Mouse (Mus musculus) hindbrain, embryonic 14.5 days (tissue): Measurements from ENCODE around the gene Fgfr2. TPM values are rescaled to one million over a fixed set of nuclear protein-coding genes. Genes with fewer than 3 reads are reported as not detected.
"Not testable (repeated sequence)": the region's sequence is repeated elsewhere in the genome, so short reads cannot be mapped to it uniquely, and the experiment has no call there.

ENCODE experiments used
- ATAC-seq: fragments of 200-750 bp; cut with Nextera tagmentation; 2 replicates; pipeline ENCODE4 v1.8.0; 2017; ENCODE audit warnings: moderate number of reproducible peaks, mild to moderate bottlenecking, moderate TSS enrichment, moderate library complexity; ENCODE audit not compliant: low FRiP score
- DNase-seq: peaks from one replicate; pipeline ENCODE4 v3.0.0-alpha.2; 2015; ENCODE audit warnings: low spot score
- H3K27ac ChIP-seq: fragments of 300-500 bp; sonication (generic); 2 replicates; pipeline ENCODE4 v1.5.1; 2014; ENCODE audit warnings: mild to moderate bottlenecking, moderate library complexity
- H3K27me3 ChIP-seq: fragments of 300-500 bp; sonication (generic); 2 replicates; pipeline ENCODE4 v1.6.1; 2014; ENCODE audit warnings: mild to moderate bottlenecking, low read length, mixed read lengths; ENCODE audit not compliant: control insufficient read depth, insufficient read depth
- H3K36me3 ChIP-seq: fragments of 300-500 bp; sonication (generic); replicated peaks from 2 replicates; pipeline ENCODE4 v1.6.1; 2014; ENCODE audit not compliant: control insufficient read depth, insufficient read depth
- H3K4me1 ChIP-seq: fragments of 300-500 bp; sonication (generic); replicated peaks from 2 replicates; pipeline ENCODE4 v1.6.1; 2014; ENCODE audit warnings: antibody characterized with exemption, low read length, mixed read lengths; ENCODE audit not compliant: control insufficient read depth, insufficient read depth
- H3K4me2 ChIP-seq: fragments of 300-500 bp; sonication (generic); replicated peaks from 2 replicates; pipeline ENCODE4 v1.6.1; 2014; ENCODE audit warnings: mild to moderate bottlenecking, moderate library complexity
- H3K4me3 ChIP-seq: fragments of 300-500 bp; sonication (generic); replicated peaks from 2 replicates; pipeline ENCODE4 v1.5.1; 2014; ENCODE audit warnings: mild to moderate bottlenecking, low read length
- H3K9ac ChIP-seq: fragments of 300-500 bp; sonication (generic); 2 replicates; pipeline ENCODE4 v1.6.1; 2014
- H3K9me3 ChIP-seq: fragments of 300-500 bp; sonication (generic); 2 replicates; pipeline ENCODE4 v1.6.1; 2016; ENCODE audit warnings: low read length; ENCODE audit not compliant: control insufficient read depth
- WGBS: fragments of 180-500 bp; shearing (Covaris S2); extraction: QIAGEN DNeasy Blood & Tissue Kit; methylation state at CpG from one replicate; pipeline ENCODE4 v1.1.7; 2014; 5-methylcytosine and 5-hydroxymethylcytosine counted together
- polyA plus RNA-seq: library from polyadenylated mRNA; unstranded; fragments of >200 nt; fragmentation: Nextera tagmentation; extraction: Ambion mirVana; gene quantifications from 2 replicates; pipeline ENCODE4 v1.2.1, GENCODE M21; 2014

Fgfr2 gene
- polyA plus RNA-seq, 1 experiment from 2014 or later = 43.5 TPM

DNA sequence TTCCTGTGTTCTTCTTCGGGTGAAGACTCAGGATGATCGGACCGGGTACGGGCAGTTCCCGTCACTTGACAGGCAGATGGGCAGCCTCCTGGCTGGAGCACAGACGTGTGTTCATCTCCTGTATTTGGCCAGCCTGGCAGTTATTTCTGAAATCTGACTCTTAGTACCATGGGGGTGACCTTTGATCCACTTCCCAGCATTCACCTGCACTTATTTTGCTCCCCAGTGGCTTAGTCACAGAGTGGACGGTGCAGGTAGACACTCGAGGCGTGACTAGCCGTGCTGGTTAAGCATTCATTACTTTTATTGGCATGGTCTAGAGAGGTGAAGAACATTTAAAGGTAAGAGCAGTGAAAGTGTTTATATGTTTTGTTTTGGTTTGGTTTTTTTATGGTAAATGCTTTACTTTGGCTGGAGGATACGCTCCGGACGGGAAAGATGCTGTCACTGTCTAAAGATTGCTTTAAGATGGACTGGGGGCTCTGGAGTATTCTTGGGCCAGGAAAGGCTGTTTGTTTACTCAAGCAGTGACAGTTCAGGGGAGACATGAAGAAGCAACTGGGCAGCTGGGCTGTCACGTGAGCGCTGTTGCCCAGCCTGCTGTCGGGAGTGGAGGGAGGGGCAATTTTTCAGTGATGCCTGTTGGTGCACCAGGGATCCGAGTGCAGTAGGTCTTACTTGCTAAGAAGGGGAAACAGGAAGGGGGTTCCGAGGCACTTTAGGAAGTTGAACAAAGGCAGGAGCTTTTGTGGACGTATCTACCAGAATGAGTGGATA is 2526.9 kb downstream of the Fgfr2 start:
- H3K4me1 ChIP-seq, H3K9me3 ChIP-seq, H3K27ac ChIP-seq, ATAC-seq, H3K27me3 ChIP-seq, H3K4me2 ChIP-seq, H3K36me3 ChIP-seq, H3K4me3 ChIP-seq, H3K9ac ChIP-seq, DNase-seq: not testable (repeated sequence)
- WGBS = 50% methylated on average over 7 of the region's 19 CpGs

DNA sequence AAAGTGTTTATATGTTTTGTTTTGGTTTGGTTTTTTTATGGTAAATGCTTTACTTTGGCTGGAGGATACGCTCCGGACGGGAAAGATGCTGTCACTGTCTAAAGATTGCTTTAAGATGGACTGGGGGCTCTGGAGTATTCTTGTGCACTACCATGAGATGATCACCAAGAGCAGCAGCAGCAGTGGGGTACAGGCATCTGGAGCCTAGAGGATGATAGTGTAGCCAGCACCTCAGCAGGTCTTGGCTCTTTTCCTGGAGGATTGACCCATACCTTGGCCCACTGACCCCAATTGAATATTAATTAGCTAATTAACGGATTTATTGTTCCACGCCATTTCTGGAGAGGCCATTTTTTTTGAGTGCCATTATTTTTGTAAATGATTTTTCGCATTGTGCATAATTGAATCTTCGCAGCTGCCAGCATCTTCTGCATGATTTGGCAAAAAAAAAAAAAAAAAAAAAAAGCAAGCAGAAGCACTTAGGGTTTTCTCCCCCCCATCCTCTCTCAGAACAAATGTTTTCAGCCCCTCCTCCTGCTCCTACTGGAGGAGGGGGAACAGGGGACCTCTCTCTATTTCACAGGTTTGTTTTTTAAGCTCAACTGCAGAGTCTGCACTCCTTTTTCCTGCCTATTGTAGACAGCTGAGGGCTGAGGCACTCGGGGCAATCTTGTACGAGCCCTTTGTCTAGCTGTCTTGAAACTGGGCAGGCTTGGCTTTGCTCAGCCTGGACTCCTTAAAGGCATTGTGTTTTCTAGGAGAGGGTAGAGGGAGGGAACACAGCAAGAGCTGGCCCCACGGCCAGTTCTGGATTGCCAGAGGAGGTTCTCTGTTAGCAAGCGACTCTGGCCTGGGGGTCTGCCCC is 2529.5 kb downstream of the Fgfr2 start:
- not testable (repeated sequence) for H3K4me2 ChIP-seq, H3K4me1 ChIP-seq, H3K36me3 ChIP-seq, H3K27me3 ChIP-seq, H3K4me3 ChIP-seq, H3K9ac ChIP-seq, H3K9me3 ChIP-seq
- WGBS = 29% methylated on average over 6 of the region's 11 CpGs
- ATAC-seq = peak; percentile 75; the same call in 1 of the 2 replicates
- peak overlapping the region; percentile 30 for H3K27ac ChIP-seq
- DNase-seq = peak; percentile 68

DNA sequence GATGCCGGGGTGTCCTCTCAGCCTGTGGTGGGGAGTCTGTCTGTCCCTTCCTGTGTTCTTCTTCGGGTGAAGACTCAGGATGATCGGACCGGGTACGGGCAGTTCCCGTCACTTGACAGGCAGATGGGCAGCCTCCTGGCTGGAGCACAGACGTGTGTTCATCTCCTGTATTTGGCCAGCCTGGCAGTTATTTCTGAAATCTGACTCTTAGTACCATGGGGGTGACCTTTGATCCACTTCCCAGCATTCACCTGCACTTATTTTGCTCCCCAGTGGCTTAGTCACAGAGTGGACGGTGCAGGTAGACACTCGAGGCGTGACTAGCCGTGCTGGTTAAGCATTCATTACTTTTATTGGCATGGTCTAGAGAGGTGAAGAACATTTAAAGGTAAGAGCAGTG is 2530.2 kb downstream of the Fgfr2 start:
- H3K4me3 ChIP-seq, H3K36me3 ChIP-seq, H3K9me3 ChIP-seq, H3K4me1 ChIP-seq, H3K4me2 ChIP-seq, H3K27ac ChIP-seq, H3K27me3 ChIP-seq, DNase-seq, H3K9ac ChIP-seq, ATAC-seq: not testable (repeated sequence)
- no CpG with 5 or more reads among the region's 11 CpGs for WGBS

DNA sequence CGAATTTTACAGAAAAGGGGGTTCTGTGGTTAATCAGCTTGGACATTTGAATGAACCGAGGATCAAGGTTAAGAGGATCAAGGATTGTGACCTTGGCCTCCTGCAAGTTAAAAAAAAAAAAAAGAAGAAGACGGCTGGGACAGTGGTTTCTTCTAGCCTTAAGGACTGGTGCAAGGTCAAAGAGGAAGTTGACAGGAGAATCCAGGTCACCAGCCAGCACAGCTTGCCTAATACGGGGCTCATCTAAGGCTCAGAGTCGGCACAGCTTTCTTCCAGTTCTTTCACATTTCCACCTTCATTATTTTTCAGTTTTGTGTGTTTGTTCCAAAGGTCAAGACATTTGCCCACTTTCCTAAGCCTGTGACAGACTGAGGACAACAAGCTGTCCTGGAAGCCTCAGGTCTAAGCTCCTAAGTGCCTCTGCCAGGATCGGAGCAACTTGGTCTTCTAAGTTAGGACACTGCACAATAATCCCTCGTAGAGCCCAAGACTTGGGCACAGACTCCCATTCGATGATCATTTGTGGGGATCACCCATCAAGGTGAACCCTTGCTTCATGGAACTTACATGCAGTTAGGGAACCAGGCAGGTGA is 2532.2 kb downstream of the Fgfr2 start:
- H3K27ac ChIP-seq = no peak overlapping the region
- H3K4me2 ChIP-seq = no peak overlapping the region
- WGBS = 79% methylated on average over 8 of the region's 8 CpGs
- no peaks in the 10 kb centered on the region for H3K27me3 ChIP-seq
- no peak for DNase-seq
- no peaks in the 10 kb centered on the region for H3K36me3 ChIP-seq
- H3K4me1 ChIP-seq = no peaks in the 10 kb centered on the region
- H3K9me3 ChIP-seq = no peaks in the 10 kb centered on the region
- ATAC-seq = no peak
- H3K9ac ChIP-seq = no peak overlapping the region
- no peak overlapping the region for H3K4me3 ChIP-seq

DNA sequence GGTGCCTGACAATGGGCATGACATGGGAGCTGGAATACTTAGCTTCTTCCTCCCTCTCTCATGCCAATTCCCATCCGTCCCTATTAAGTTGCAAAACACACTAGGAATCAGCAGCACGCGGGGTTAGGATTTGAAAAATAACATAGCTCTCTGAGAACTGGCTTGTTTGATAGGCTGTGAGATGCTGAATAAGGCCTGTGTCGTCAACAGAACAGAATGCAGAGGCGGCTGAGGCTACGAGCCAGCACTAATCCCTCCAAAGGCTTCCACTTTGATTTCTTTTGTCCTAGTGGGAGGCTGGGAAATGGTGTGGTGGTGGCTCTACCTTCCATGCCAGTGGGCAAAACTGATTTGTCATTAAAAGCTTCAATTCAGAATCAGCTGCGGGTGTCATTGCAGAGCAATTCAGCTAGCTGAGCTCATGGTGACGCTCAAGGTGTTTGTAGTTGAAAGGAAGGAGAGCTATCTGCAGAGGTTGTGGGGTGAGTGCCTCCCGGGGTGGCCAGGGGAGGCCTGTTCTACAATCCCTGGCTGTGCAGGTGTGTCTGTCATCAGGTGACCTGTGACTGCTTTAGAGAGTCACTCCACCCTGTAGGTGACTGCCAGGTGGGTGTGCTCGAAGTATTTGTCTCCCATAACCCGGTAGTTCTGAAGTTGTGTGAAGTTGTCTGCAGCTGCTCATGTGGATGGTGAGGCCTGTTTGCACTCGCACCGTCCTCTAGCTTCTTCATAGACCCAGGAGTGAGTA is 2532.9 kb downstream of the Fgfr2 start:
- H3K4me2 ChIP-seq = no peak overlapping the region
- H3K4me1 ChIP-seq = no peaks in the 10 kb centered on the region
- no peak overlapping the region for H3K9ac ChIP-seq
- H3K27me3 ChIP-seq = no peaks in the 10 kb centered on the region
- no peaks in the 10 kb centered on the region for H3K9me3 ChIP-seq
- no peak for ATAC-seq
- DNase-seq = no peak
- WGBS = 53% methylated on average over 13 of the region's 13 CpGs
- no peak overlapping the region for H3K4me3 ChIP-seq
- H3K27ac ChIP-seq = no peak overlapping the region
- no peaks in the 10 kb centered on the region for H3K36me3 ChIP-seq

DNA sequence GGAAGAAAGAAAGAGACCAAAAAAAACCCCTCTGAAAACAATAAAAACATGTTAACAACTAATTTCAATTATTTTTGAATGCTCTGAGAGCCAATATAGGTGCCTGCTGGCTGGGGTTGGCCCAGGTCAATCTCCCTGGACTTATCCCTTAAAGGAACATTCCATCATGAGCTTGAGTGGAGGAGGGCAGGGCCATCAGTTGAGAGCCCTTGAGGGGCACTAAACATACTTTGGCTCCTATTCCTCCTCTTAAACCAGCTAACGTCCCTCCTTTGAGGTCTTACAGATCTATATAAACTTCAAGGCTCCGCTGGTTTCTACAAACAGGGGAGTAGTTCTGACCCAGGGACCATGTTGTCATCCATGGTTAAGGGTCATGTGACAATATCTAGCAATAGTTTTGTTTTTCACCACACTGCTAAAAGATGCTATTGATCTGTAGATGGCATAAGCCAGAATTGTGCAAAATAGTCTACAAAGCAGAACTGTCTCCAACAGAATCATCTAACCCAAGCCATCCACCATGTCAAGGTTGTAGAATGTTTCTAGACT is 2536.6 kb downstream of the Fgfr2 start:
- ATAC-seq (no peak), DNase-seq (no peak)
- 86% methylated on average over 2 of the region's 2 CpGs for WGBS
- no peaks in the 10 kb centered on the region for H3K36me3 ChIP-seq
- no peak overlapping the region for H3K9ac ChIP-seq
- no peak overlapping the region for H3K4me3 ChIP-seq
- no peak overlapping the region for H3K27ac ChIP-seq
- H3K9me3 ChIP-seq = no peaks in the 10 kb centered on the region
- H3K27me3 ChIP-seq = no peaks in the 10 kb centered on the region
- H3K4me2 ChIP-seq = no peak overlapping the region
- H3K4me1 ChIP-seq = no peaks in the 10 kb centered on the region

DNA sequence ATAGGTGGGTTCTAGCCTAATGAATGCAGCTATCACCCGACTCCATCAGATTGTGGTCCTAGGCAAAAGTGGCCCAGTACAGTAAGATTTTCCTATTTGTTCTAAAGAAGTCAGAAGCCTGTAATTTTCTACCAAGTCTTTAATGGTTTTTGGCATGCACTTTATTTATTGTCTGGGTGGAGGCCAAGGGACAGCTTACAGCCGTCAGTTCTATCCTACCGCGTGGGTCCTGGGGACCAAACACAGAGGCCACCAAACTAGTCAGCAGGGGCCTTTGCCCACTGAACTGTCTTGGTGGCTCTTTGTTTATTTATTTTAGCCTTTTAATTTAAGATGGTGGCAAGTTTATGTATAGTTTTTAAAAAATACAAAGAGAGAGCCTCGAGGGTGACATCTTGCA is 2544.5 kb downstream of the Fgfr2 start:
- H3K27me3 ChIP-seq = no peaks in the 10 kb centered on the region
- H3K4me1 ChIP-seq = no peaks in the 10 kb centered on the region
- no peak overlapping the region for H3K27ac ChIP-seq
- no peak overlapping the region for H3K9ac ChIP-seq
- H3K36me3 ChIP-seq = no peaks in the 10 kb centered on the region
- 82% methylated on average over 5 of the region's 5 CpGs for WGBS
- H3K9me3 ChIP-seq = no peaks in the 10 kb centered on the region
- H3K4me2 ChIP-seq = no peak overlapping the region
- ATAC-seq = no peak
- H3K4me3 ChIP-seq = no peak overlapping the region
- DNase-seq = no peak

DNA sequence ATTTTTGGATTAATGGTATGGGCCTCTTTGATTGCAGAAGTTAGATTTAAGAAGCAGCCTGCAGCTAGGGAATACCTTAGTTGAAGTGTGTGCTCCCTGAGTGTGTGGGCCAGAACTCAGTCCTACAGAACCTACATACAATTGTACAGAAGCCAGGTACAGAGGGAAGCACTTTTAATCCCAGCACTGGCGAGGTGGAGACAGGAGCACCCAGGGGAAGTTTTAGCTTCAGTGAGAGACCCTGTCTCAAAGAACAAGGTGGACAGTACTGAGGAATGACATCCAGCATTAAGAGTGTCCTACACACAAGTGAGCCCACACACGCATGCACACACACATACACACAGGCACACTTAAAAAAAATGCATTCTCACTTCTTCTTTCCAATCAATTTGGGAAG is 2545.1 kb downstream of the Fgfr2 start:
- Histone ChIP-seq H3K36me3 (no peaks in the 10 kb centered on the region), H3K4me1 (no peaks in the 10 kb centered on the region), H3K4me3 (no peak overlapping the region), H3K27me3 (no peaks in the 10 kb centered on the region), H3K27ac (no peak overlapping the region), H3K9ac (no peak overlapping the region), H3K9me3 (no peaks in the 10 kb centered on the region), H3K4me2 (no peak overlapping the region)
- DNase-seq (no peak), ATAC-seq (no peak)
- 100% methylated on average over 2 of the region's 2 CpGs for WGBS
